Mouse (Mus musculus): ENCODE measurements around the gene Cab39. TPM values are rescaled to one million over a fixed set of nuclear protein-coding genes. Genes with fewer than 3 reads are reported as not detected.

Gene Cab39
- total RNA-seq, 1 experiment from 2014 or later, result 234 TPM

- no peak for ATAC-seq (replicated peaks; ENCODE audit: insufficient number of reproducible peaks, low FRiP score, low TSS enrichment, poor library complexity, severe bottlenecking)
These were observed 46.5 kb downstream of the Cab39 start for GRCm38 (mm10) chr1:85839790-85840189.

GRCm38 (mm10) chr1:85840421-85840820 lies 47.2 kb downstream of the Cab39 start:
- no peak for ATAC-seq (replicated peaks; ENCODE audit: insufficient number of reproducible peaks, low FRiP score, low TSS enrichment, poor library complexity, severe bottlenecking)

GRCm38 (mm10) chr1:85842251-85842650 lies 49.0 kb downstream of the Cab39 start:
- no peak for ATAC-seq (replicated peaks; ENCODE audit: insufficient number of reproducible peaks, low FRiP score, low TSS enrichment, poor library complexity, severe bottlenecking)

- ATAC-seq (replicated peaks; ENCODE audit: insufficient number of reproducible peaks, low FRiP score, low TSS enrichment, poor library complexity, severe bottlenecking), result no peak
These were observed 50.1 kb downstream of the Cab39 start for GRCm38 (mm10) chr1:85843291-85843863.

- no peak for ATAC-seq (replicated peaks; ENCODE audit: insufficient number of reproducible peaks, low FRiP score, low TSS enrichment, poor library complexity, severe bottlenecking)
These were observed 51.7 kb downstream of the Cab39 start for GRCm38 (mm10) chr1:85844981-85845380.

- ATAC-seq (replicated peaks; ENCODE audit: insufficient number of reproducible peaks, low FRiP score, low TSS enrichment, poor library complexity, severe bottlenecking), result no peak
These were observed 52.2 kb downstream of the Cab39 start for GRCm38 (mm10) chr1:85845476-85845875.

GRCm38 (mm10) chr1:85849016-85849415 lies 55.8 kb downstream of the Cab39 start:
- no peak for ATAC-seq (replicated peaks; ENCODE audit: insufficient number of reproducible peaks, low FRiP score, low TSS enrichment, poor library complexity, severe bottlenecking)

- ATAC-seq (replicated peaks; ENCODE audit: insufficient number of reproducible peaks, low FRiP score, low TSS enrichment, poor library complexity, severe bottlenecking), result no peak
These were observed 57.6 kb downstream of the Cab39 start for GRCm38 (mm10) chr1:85850851-85851250.

- peak; percentile 85 for ATAC-seq (replicated peaks; ENCODE audit: insufficient number of reproducible peaks, low FRiP score, low TSS enrichment, poor library complexity, severe bottlenecking)
These were observed 59.9 kb downstream of the Cab39 start for GRCm38 (mm10) chr1:85852996-85853689.

GRCm38 (mm10) chr1:85853865-85854264 lies 60.6 kb downstream of the Cab39 start:
- ATAC-seq (replicated peaks; ENCODE audit: insufficient number of reproducible peaks, low FRiP score, low TSS enrichment, poor library complexity, severe bottlenecking), result no peak

GRCm38 (mm10) chr1:85854475-85854874 lies 61.2 kb downstream of the Cab39 start:
- ATAC-seq (replicated peaks; ENCODE audit: insufficient number of reproducible peaks, low FRiP score, low TSS enrichment, poor library complexity, severe bottlenecking), result no peak

- no peak for ATAC-seq (replicated peaks; ENCODE audit: insufficient number of reproducible peaks, low FRiP score, low TSS enrichment, poor library complexity, severe bottlenecking)
These were observed 63.0 kb downstream of the Cab39 start for GRCm38 (mm10) chr1:85856266-85856665.

- no peak for ATAC-seq (replicated peaks; ENCODE audit: insufficient number of reproducible peaks, low FRiP score, low TSS enrichment, poor library complexity, severe bottlenecking)
These were observed 64.1 kb downstream of the Cab39 start for GRCm38 (mm10) chr1:85857261-85857754.

- ATAC-seq (replicated peaks; ENCODE audit: insufficient number of reproducible peaks, low FRiP score, low TSS enrichment, poor library complexity, severe bottlenecking), result no peak
These were observed 71.1 kb downstream of the Cab39 start for GRCm38 (mm10) chr1:85864383-85864782.

GRCm38 (mm10) chr1:85870001-85870400 lies 76.8 kb downstream of the Cab39 start:
- ATAC-seq (replicated peaks; ENCODE audit: insufficient number of reproducible peaks, low FRiP score, low TSS enrichment, poor library complexity, severe bottlenecking), result no peak

- ATAC-seq (replicated peaks; ENCODE audit: insufficient number of reproducible peaks, low FRiP score, low TSS enrichment, poor library complexity, severe bottlenecking), result no peak
These were observed 77.3 kb downstream of the Cab39 start for GRCm38 (mm10) chr1:85870546-85870945.

GRCm38 (mm10) chr1:85882003-85882402 lies 88.8 kb downstream of the Cab39 start:
- ATAC-seq (replicated peaks; ENCODE audit: insufficient number of reproducible peaks, low FRiP score, low TSS enrichment, poor library complexity, severe bottlenecking), result no peak

GRCm38 (mm10) chr1:85887221-85887620 lies 94.0 kb downstream of the Cab39 start:
- no peak; the same call in 1 of the 2 replicates for ATAC-seq (replicated peaks; ENCODE audit: insufficient number of reproducible peaks, low FRiP score, low TSS enrichment, poor library complexity, severe bottlenecking)

GRCm38 (mm10) chr1:85894231-85894747 lies 101.0 kb downstream of the Cab39 start, which contains the start of gene Itm2c:
TSS of gene Itm2c (plus strand) at chr1:85894281.
- peak; percentile 45; the same call in 1 of the 2 replicates for ATAC-seq (replicated peaks; ENCODE audit: insufficient number of reproducible peaks, low FRiP score, low TSS enrichment, poor library complexity, severe bottlenecking)

Data from monocyte, adult 5-6 weeks (primary cell).